Mouse (Mus musculus): ENCODE data around the gene Il18bp.
"Not testable (repeated sequence)": the region's sequence is repeated elsewhere in the genome, so short reads cannot be mapped to it uniquely, and the experiment has no call there.

Il18bp gene

GRCm38 (mm10) chr7:102018590-102018989 lies at the start of gene Il18bp:
TSS of gene Il18bp (minus strand) at chr7:102018690.
- DNase-seq (ENCODE audit: low read depth, low spot score): no peak

GRCm38 (mm10) chr7:102066363-102066762 lies 47.9 kb upstream of the Il18bp start:
- DNase-seq (ENCODE audit: low read depth, low spot score): peak; percentile 22

- peak; percentile 95 for DNase-seq (ENCODE audit: low read depth, low spot score)
Measured at GRCm38 (mm10) chr7:102065046-102065891, 46.8 kb upstream of the Il18bp start, which contains the start of the genes Rnf121, Xndc1 and Xntrpc. TSS of gene Rnf121 (minus strand) at chr7:102065469. TSS of gene Xndc1 (plus strand) at chr7:102065511. TSS of gene Xntrpc (plus strand) at chr7:102065713.

- DNase-seq (ENCODE audit: low read depth, low spot score): no peak
Measured at GRCm38 (mm10) chr7:102064655-102065045, 46.2 kb upstream of the Il18bp start.

- DNase-seq (ENCODE audit: low read depth, low spot score): no peak
Measured at GRCm38 (mm10) chr7:102063891-102064290, 45.4 kb upstream of the Il18bp start.

GRCm38 (mm10) chr7:102062203-102062602 lies 43.7 kb upstream of the Il18bp start:
- DNase-seq (ENCODE audit: low read depth, low spot score): no peak

- no peak for DNase-seq (ENCODE audit: low read depth, low spot score)
Measured at GRCm38 (mm10) chr7:102061353-102061752, 42.9 kb upstream of the Il18bp start.

- peak; percentile 52 for DNase-seq (ENCODE audit: low read depth, low spot score)
Measured at GRCm38 (mm10) chr7:102048524-102048923, 30.0 kb upstream of the Il18bp start.

- DNase-seq (ENCODE audit: low read depth, low spot score): no peak
Measured at GRCm38 (mm10) chr7:102042314-102042713, 23.8 kb upstream of the Il18bp start.

- DNase-seq (ENCODE audit: low read depth, low spot score): no peak
Measured at GRCm38 (mm10) chr7:102037318-102037717, 18.8 kb upstream of the Il18bp start.

- DNase-seq (ENCODE audit: low read depth, low spot score): no peak
Measured at GRCm38 (mm10) chr7:102035534-102035933, 17.0 kb upstream of the Il18bp start.

GRCm38 (mm10) chr7:102034904-102035303 lies 16.4 kb upstream of the Il18bp start:
- DNase-seq (ENCODE audit: low read depth, low spot score): peak; percentile 18

- DNase-seq (ENCODE audit: low read depth, low spot score): no peak
Measured at GRCm38 (mm10) chr7:102025187-102026119, 7.0 kb upstream of the Il18bp start.

- no peak for DNase-seq (ENCODE audit: low read depth, low spot score)
Measured at GRCm38 (mm10) chr7:102023821-102024220, 5.3 kb upstream of the Il18bp start.

GRCm38 (mm10) chr7:102020934-102021333 lies 2.4 kb upstream of the Il18bp start:
- not testable (repeated sequence) for DNase-seq (ENCODE audit: low read depth, low spot score)

- DNase-seq (ENCODE audit: low read depth, low spot score): no peak
Measured at GRCm38 (mm10) chr7:102019362-102019761, 872 bp upstream of the Il18bp start.

GRCm38 (mm10) chr7:102018034-102018433 lies 456 bp downstream of the Il18bp start:
- no peak for DNase-seq (ENCODE audit: low read depth, low spot score)

GRCm38 (mm10) chr7:102017452-102017851 lies 1.0 kb downstream of the Il18bp start:
- DNase-seq (ENCODE audit: low read depth, low spot score): no peak

- no peak for DNase-seq (ENCODE audit: low read depth, low spot score)
Measured at GRCm38 (mm10) chr7:102016936-102017335, 1.6 kb downstream of the Il18bp start.

- DNase-seq (ENCODE audit: low read depth, low spot score): no peak
Measured at GRCm38 (mm10) chr7:102014995-102015394, 3.5 kb downstream of the Il18bp start.

GRCm38 (mm10) chr7:102013416-102013815 lies 5.1 kb downstream of the Il18bp start:
- no peak for DNase-seq (ENCODE audit: low read depth, low spot score)

GRCm38 (mm10) chr7:102011855-102012254 lies 6.6 kb downstream of the Il18bp start:
- DNase-seq (ENCODE audit: low read depth, low spot score): no peak
